Mouse (Mus musculus) limb, embryonic 12.5 days (tissue): Measurements from ENCODE around the gene Vhl. TPM values are rescaled to one million over a fixed set of nuclear protein-coding genes. Genes with fewer than 3 reads are reported as not detected.

Experiments
- ATAC-seq: fragments of 200-750 bp; cut with Nextera tagmentation; 2 replicates; pipeline ENCODE4 v1.8.0; 2017; ENCODE audit warnings: low read depth, moderate TSS enrichment; ENCODE audit not compliant: insufficient number of reproducible peaks, insufficient read depth, low FRiP score, low TSS enrichment
- H3K27ac ChIP-seq: fragments of 300-500 bp; sonication (generic); 2 replicates; pipeline ENCODE4 v1.5.1; 2016; ENCODE audit warnings: mild to moderate bottlenecking, moderate library complexity
- H3K27me3 ChIP-seq: fragments of 300-500 bp; sonication (generic); 2 replicates; pipeline ENCODE4 v1.6.1; 2016; ENCODE audit warnings: mild to moderate bottlenecking, moderate library complexity
- H3K36me3 ChIP-seq: fragments of 300-500 bp; sonication (generic); 2 replicates; pipeline ENCODE4 v1.6.1; 2016; ENCODE audit warnings: mild to moderate bottlenecking, moderate library complexity
- H3K4me1 ChIP-seq: fragments of 300-500 bp; sonication (generic); replicated peaks from 2 replicates; pipeline ENCODE4 v1.6.1; 2016
- H3K4me2 ChIP-seq: fragments of 300-500 bp; sonication (generic); 2 replicates; pipeline ENCODE4 v1.6.1; 2016; ENCODE audit warnings: mild to moderate bottlenecking, moderate library complexity
- H3K4me3 ChIP-seq: fragments of 300-500 bp; sonication (generic); replicated peaks from 2 replicates; pipeline ENCODE4 v1.5.1; 2016; ENCODE audit warnings: mild to moderate bottlenecking
- H3K9ac ChIP-seq: fragments of 300-500 bp; sonication (generic); replicated peaks from 2 replicates; pipeline ENCODE4 v1.6.1; 2016; ENCODE audit warnings: mild to moderate bottlenecking, moderate library complexity
- H3K9me3 ChIP-seq: fragments of 300-500 bp; sonication (generic); 2 replicates; pipeline ENCODE4 v1.6.1; 2016; ENCODE audit warnings: mild to moderate bottlenecking, moderate library complexity
- WGBS: fragments of 180-500 bp; shearing (Covaris S2); methylation state at CpG from one replicate; pipeline ENCODE4 v1.1.7; 2016; 5-methylcytosine and 5-hydroxymethylcytosine counted together
- polyA plus RNA-seq: library from polyadenylated mRNA; unstranded; fragments of >200 nt; fragmentation: Nextera tagmentation; extraction: Ambion mirVana; gene quantifications from 2 replicates; pipeline ENCODE4 v1.2.1, GENCODE M21; 2016

Vhl gene
- polyA plus RNA-seq, 1 experiment from 2014 or later = 53.3 TPM

DNA sequence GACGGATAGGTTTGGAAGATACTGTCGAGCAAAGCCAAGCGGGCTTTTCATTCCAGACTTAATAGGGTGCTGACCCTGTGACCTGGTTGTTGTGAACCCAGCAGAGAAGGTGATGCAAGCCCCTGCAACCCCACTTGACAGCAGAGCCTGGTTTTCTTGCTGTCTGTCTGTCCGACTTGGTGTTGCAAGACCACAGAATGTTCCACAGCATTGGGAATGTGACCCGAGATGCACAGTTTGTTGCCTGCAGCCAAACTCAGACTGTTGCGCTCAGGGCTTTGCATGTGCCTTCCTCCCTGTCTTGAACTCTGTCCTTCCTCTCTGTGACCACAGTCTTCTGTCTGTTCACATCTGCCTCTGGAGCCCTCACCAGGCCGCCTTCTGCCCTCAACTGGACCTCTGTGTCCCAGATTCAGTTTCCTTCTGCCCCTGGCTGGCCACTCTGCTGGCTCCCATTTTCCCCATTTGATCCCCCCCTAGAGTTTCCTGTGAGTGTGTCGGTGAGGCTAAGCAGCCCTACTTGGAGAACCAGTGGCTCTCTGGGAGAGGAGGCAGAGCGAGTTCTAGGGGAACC, 56.3 kb downstream of the Vhl start:
- Histone ChIP-seq H3K27me3 (no peaks in the 10 kb centered on the region), H3K36me3 (no peaks in the 10 kb centered on the region), H3K4me3 (no peak overlapping the region), H3K27ac (no peak overlapping the region), H3K9me3 (no peaks in the 10 kb centered on the region), H3K9ac (no peak overlapping the region), H3K4me1 (0 out of 2 replicates have a peak, but pooled peaks cover 4% of the 10 kb centered on the region), H3K4me2 (no peak overlapping the region)
- WGBS = 82% methylated on average over 9 of the region's 9 CpGs
- no peak for ATAC-seq

Other genes starting within 250 kb of the Vhl start
- 45.4 and 48.9 TPM in 2 replicates for gene Tada3, start 246.1 kb upstream of the Vhl start, polyA plus RNA-seq
- gene Arpc4, start 245.8 kb upstream of the Vhl start, polyA plus RNA-seq = 336 and 348 TPM in 2 replicates
- gene Ttll3, start 234.7 kb upstream of the Vhl start, polyA plus RNA-seq = 6.6 and 8.2 TPM in 2 replicates
- gene Rpusd3, start 204.6 kb upstream of the Vhl start, polyA plus RNA-seq = 28.0 and 30.9 TPM in 2 replicates
- not detected in 2 replicates for gene Cidec, start 188.2 kb upstream of the Vhl start, polyA plus RNA-seq
- gene Jagn1, start 181.4 kb upstream of the Vhl start, polyA plus RNA-seq = 75.2 and 77.0 TPM in 2 replicates
- 3.4 and 3.7 TPM in 2 replicates for gene Il17re, start 165.5 kb upstream of the Vhl start, polyA plus RNA-seq
- 4.2 and 5.1 TPM in 2 replicates for gene Il17rc, start 152.5 kb upstream of the Vhl start, polyA plus RNA-seq
- 14.1 and 14.9 TPM in 2 replicates for gene Creld1, start 140.7 kb upstream of the Vhl start, polyA plus RNA-seq
- gene Prrt3, start 122.0 kb upstream of the Vhl start, polyA plus RNA-seq = 0.98 and 1.0 TPM in 2 replicates
- 76.4 TPM in 2 replicates for gene Emc3, start 92.3 kb upstream of the Vhl start, polyA plus RNA-seq
- gene Fancd2, start 92.3 kb upstream of the Vhl start, polyA plus RNA-seq = 14.8 and 16.1 TPM in 2 replicates
- gene Fancd2os, start 23.2 kb upstream of the Vhl start, polyA plus RNA-seq = not detected in 2 replicates
- gene Brk1, start 19.2 kb upstream of the Vhl start, polyA plus RNA-seq = 206 and 211 TPM in 2 replicates
- 4.1 and 5.4 TPM in 2 replicates for gene Irak2, start 14.5 kb downstream of the Vhl start, polyA plus RNA-seq
- 0.83 and 1.1 TPM in 2 replicates for gene Tatdn2, start 73.1 kb downstream of the Vhl start, polyA plus RNA-seq
- 0.59 and 0.60 TPM in 2 replicates for gene Ghrl, start 95.9 kb downstream of the Vhl start, polyA plus RNA-seq
- gene Sec13, start 116.8 kb downstream of the Vhl start, polyA plus RNA-seq = 277 and 280 TPM in 2 replicates